Mouse (Mus musculus) frontal cortex, postnatal 36 days (tissue): Measurements from ENCODE around the gene Tnfrsf1a.

Experiments used
- DNase-seq, 2 experiments: peaks; one replicate each; pipeline ENCODE4 v3.0.0; 2022; ENCODE audit warnings: low spot score in 2 of 2

The Tnfrsf1a gene

GRCm38 (mm10) chr6:125354352-125355151 is 5.4 kb downstream of the Tnfrsf1a start:
- DNase-seq: no peak

- DNase-seq: no peak
Observed at GRCm38 (mm10) chr6:125355197-125355741, 6.1 kb downstream of the Tnfrsf1a start.

- DNase-seq: no peak
Observed at GRCm38 (mm10) chr6:125356264-125356663, 7.1 kb downstream of the Tnfrsf1a start.

DNA sequence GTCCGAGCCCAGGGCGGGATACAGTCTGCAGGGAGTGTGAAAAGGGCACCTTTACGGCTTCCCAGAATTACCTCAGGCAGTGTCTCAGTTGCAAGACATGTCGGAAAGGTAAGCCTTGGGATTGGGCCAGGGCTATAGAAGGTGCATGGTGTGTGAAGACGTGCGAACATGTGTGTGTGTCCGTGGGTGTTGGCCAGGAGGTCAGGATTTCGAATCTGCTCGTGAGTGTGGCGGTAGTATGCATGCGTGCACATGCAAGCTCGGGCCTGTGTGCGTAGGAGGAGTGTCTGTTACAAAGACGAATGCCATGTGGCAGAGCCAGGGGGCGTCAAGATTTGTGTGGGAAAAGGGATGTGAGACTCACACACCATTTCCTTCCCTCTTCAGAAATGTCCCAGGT is 8.2 kb downstream of the Tnfrsf1a start:
- peak in 1 of 2 experiments; percentile 32 for DNase-seq

- DNase-seq: no peak
Observed at GRCm38 (mm10) chr6:125359999-125360398, 10.8 kb downstream of the Tnfrsf1a start.

- no peak for DNase-seq
Observed at GRCm38 (mm10) chr6:125360846-125361245, 11.7 kb downstream of the Tnfrsf1a start.

DNA sequence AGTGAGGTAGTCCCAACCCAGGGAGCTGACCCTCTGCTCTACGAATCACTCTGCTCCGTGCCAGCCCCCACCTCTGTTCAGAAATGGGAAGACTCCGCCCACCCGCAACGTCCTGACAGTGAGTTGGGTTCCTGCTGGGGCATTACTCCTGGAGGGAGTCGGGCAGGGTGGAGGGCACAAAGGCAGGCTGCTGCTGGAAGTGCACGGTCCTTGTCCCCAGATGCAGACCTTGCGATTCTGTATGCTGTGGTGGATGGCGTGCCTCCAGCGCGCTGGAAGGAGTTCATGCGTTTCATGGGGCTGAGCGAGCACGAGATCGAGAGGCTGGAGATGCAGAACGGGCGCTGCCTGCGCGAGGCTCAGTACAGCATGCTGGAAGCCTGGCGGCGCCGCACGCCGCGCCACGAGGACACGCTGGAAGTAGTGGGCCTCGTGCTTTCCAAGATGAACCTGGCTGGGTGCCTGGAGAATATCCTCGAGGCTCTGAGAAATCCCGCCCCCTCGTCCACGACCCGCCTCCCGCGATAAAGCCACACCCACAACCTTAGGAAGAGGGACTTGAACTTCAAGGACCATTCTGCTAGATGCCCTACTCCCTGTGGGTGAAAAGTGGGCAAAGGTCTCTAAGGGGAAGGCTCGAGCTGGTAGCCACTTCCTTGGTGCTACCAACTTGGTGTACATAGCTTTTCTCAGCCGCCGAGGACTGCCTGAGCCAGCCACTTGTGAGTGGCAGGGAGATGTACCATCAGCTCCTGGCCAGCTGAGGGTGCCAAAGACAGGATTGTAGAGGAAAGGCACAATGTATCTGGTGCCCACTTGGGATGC is 12.5 kb downstream of the Tnfrsf1a start:
- DNase-seq: peak; percentile 36 to 52

DNA sequence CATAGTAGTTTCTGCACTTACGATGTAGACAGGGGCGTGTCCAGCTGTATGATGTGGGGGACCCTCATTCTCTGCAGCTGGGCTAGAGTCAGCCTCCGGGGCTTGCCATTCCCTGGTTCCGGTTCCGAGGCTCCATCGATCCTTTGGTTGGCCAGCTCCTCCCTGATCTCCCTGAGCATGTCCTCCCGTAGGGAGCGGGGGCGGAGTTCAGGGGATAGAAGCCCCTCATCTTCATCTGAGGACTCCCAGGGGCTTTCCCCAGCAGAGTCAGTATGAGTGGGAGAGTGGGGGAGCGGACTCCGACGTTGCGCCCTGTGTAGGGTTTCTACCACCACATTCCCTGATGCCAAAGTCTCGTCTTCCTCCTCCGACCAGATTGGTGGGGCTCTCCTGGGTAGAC is 13.9 kb downstream of the Tnfrsf1a start:
- no peak for DNase-seq

GRCm38 (mm10) chr6:125363451-125364242 is 14.5 kb downstream of the Tnfrsf1a start:
- no peak for DNase-seq

GRCm38 (mm10) chr6:125364448-125364847 is 15.3 kb downstream of the Tnfrsf1a start:
- DNase-seq: no peak

DNA sequence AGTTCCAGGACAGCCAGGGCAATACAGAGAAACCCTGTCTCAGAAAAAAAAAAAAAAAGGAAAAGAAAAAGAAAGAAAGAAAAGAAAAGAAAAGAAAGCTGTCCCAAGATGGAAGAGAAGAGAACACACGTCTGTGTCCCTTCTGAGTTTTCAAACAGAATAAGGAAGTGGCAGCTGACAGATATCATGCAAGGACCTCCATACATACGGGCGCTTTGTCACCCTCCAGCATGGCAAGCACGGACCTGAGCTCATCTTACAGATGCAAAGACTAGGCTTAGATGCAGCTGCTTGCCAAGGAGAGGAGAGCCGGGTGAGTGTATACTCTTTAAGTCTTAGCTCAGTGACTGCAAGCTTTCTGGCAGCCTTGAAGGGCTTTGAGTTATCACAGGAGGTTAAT is 16.4 kb downstream of the Tnfrsf1a start:
- no peak for DNase-seq

DNA sequence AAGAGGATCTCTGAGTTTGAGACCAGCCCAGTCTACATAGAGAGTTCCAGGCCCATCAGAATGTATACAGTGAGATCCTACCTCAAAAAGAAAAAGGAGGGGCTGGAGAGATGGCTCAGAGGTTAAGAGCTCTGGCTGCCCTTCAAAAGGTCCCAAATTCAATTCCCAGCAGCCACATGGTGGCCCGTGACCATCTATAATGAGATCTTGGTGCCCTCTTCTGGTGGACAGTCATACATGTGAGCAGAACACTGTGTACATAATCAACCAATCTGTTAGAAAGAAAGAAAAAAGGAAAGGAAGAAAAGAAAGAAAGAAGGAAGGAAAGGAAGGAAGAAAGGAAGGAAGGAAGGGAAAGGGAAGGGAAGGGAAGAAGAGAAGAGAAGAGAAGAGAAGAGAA is 17.0 kb downstream of the Tnfrsf1a start:
- no peak for DNase-seq

GRCm38 (mm10) chr6:125367758-125368371 is 18.7 kb downstream of the Tnfrsf1a start:
- no peak for DNase-seq

GRCm38 (mm10) chr6:125377042-125377441 is 27.9 kb downstream of the Tnfrsf1a start:
- DNase-seq: no peak

DNA sequence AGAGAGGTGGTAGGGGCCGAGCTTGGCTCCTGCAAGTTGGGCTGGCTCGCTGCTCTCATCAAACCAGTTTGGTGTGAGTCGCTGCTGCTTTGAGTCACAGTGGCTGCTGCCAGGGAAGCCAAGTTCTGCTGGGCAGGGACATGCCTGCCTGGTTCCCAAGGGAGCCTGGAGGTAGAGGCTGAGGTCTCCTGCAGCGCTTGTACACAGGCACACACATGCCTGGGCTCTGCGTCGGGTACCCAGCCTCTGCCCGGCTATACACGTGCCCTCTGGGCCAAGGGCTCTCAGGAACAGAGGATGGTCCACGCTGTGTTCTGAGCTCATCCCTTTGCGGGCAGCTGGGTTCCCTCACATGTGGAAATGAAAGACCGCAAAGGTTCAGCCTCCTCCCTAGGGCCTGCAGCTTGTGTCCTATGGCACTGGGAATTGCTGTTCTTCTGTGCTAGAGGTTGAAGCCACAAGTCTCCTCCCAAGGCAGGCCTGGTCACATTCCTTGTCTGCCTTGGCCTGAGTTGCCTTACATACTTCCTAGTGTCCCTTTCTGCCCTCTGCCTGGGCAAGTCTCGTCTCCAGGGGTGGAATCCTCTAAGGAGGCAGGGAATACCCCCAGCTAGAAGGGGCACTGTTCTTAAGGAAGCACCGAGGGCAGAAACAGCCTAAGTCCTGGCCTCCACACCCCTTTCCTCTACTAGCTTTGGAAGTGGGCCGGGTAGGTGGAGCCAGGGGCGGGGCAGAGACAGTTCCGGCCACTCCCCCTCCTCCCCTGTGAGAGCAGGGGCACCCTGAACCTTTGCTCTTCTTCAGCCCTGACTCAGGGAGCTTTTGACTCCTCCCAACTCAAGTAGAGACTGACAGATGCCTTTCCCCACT is 28.7 kb downstream of the Tnfrsf1a start:
- no peak for DNase-seq

DNA sequence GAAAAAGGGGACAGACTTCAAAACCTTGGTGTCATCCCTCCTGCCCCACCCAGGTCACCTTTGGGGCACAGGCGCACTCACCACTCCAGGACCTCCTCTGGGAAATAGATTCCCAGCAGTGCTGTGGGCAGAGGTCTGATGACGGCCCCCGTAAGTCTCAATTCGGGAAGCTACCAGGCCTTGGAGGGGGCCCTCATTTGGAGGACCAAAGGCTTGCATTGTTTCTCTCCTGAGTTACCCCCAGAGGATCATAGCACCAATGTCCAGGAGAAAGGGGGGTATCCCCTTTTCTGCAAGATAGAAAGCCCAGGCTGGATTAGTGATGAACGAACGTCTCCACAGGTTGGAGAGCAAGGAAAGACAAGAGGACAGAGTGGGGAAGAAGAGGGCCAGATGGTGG is 29.5 kb downstream of the Tnfrsf1a start:
- no peak for DNase-seq

- DNase-seq: no peak
Observed at GRCm38 (mm10) chr6:125379781-125380180, 30.6 kb downstream of the Tnfrsf1a start.

GRCm38 (mm10) chr6:125380372-125381360 is 31.5 kb downstream of the Tnfrsf1a start, which contains the start of gene Plekhg6:
Gene Plekhg6, minus strand, starts transcription at chr6:125380793.
- no peak for DNase-seq

GRCm38 (mm10) chr6:125382024-125382423 is 32.9 kb downstream of the Tnfrsf1a start:
- DNase-seq: no peak
